Mouse (Mus musculus): ENCODE results near the gene Kctd19.

Kctd19 gene

DNA sequence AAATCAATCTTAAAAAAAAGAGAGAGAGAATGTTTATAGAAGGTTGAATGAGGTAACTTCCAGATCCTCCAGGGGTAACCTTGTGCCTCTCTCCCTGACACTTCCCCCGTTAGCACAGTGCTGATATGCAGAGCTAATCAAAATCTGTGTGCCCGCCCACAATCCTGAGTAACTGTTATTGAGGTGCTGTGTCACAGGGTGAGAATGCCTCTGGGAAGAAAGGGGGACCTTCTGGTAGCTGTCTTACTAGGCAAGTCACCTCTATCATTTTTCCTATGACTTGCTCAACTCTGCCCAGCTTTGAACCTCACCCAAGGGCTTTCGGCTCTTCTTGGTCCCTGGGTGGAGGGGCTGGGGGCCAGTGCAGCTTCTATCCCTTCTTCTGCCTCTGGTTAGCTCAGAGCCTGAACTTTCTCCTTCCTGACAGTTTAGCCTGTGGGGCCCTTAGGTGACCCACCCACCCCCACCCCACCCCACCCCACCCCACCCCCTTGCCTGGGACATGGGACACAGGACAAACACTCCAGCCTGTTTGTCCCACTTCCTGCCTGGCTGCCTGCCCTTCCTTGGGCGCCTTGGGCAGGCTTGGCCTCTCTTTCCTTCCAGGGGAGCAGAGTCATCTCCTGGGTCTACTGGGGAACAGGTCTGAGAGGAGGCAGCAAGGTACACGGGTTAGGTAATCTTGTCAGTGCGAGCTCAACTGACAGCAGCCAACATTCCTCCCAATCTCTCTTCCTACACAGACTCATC, 73.2 kb downstream of the Kctd19 start:
- peak; percentile 62 for DNase-seq (ENCODE audit: extremely low read depth, low read depth, low spot score)

DNA sequence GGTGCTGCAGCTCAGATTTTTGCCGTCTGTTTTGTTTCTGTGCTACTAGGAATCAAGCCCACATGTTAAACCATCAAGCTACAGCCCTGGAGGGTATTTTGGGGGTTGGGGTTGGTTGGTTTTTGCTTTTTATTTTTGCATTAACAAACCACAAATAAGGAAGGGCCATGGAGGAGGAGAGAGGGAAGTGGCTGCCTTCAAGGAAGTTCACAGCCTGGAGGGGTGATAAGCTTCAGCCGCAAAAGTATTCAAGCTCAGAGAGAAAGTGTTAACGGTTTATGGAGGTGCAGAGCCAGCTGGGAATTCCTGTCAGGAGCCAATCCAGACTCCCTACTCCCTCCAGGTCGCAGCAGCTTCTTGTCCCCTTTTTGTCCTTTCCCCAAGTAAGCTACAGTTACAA, 74.3 kb downstream of the Kctd19 start:
- DNase-seq (ENCODE audit: extremely low read depth, low read depth, low spot score): no peak

DNA sequence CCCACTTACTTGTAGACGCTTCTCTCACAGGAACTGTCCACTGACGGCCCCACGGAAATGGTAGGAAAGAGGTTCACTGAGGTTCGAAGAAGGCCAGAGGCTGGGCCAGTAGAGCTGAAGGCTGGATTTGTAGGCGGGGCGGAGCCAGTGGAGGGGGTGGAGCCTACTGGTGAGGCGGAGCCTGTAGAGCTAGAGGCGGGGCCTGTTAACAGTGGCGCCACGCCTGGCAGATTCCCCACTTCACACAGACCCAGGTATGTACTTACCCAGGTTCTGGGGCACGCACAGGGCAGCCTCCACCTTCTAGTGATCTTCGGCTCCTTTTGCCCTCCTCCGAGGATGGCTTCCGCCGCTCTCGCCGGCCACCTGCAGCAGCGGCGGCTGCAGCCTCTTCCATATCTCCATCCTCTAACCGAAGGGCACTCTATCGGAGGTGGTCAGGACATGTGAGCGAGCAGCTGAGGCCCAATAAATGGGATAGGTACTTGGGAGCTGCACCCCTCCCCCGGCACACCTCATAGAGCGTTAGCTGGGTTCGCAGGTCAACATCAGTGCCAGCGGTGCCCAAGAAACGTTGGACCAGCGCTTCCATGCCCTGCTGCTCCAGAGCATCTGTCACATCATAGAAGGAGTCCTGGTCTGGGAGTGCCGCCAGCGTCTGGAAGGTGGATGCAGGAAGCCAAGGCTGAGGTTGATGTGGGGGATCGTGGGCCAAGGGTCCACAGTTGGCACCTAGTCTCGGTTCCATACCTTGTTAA, 76.8 kb downstream of the Kctd19 start:
- no peak for DNase-seq (ENCODE audit: extremely low read depth, low read depth, low spot score)

Data from fat pad, adult 2 months (tissue).